In genomic region chr7:113408712-113409111, GRCm38 (mm10) we compare ENCODE assay signal across 22 mouse cellular contexts. TPM values are rescaled to one million over a fixed set of nuclear protein-coding genes. Genes with fewer than 3 reads are reported as not detected.
DNase-seq lines count a peak whose midpoint lies in the region; ATAC-seq and TF ChIP-seq lines count a peak whose summit lies in the region.
"Had no signal": no experiment of that assay in that cellular context is flagged by ENCODE, and none has a peak within 500 bp of the region (broad histone marks: within the 10 kb centered on the region; RNA-seq: fewer than 3 reads in every experiment).

No protein-coding gene starts in this region.

- no peaks in the 10 kb centered on the region for H3K27me3 ChIP-seq in kidney, postnatal 0 days (ENCODE audit: insufficient read depth, low read length)
- no peaks in the 10 kb centered on the region for H3K27me3 ChIP-seq in kidney, embryonic 15.5 days
- H3K27me3 ChIP-seq in CH12.LX (replicated peaks) = no peaks in the 10 kb centered on the region
- H3K27me3 ChIP-seq in forebrain, embryonic 13.5 days = no peaks in the 10 kb centered on the region
- H3K27me3 ChIP-seq: embryonic facial prominence, embryonic 15.5 days; forebrain, embryonic 12.5 days; heart, embryonic 13.5 days; limb, embryonic 12.5 days; neural tube, embryonic 13.5 days had no signal

- no peaks in the 10 kb centered on the region for H3K36me3 ChIP-seq in kidney, postnatal 0 days (ENCODE audit: insufficient read depth, low read length)
- H3K36me3 ChIP-seq in kidney, embryonic 15.5 days = no peaks in the 10 kb centered on the region
- no peaks in the 10 kb centered on the region for H3K36me3 ChIP-seq in CH12.LX (replicated peaks in 1 of 2; ENCODE audit: control insufficient read depth in 1 of 2, insufficient read depth in 1 of 2, low read length in 1 of 2)
- H3K36me3 ChIP-seq in forebrain, embryonic 13.5 days (ENCODE audit: poor library complexity, severe bottlenecking) = no peaks in the 10 kb centered on the region
- H3K36me3 ChIP-seq: embryonic facial prominence, embryonic 15.5 days; forebrain, embryonic 12.5 days; heart, embryonic 13.5 days; limb, embryonic 12.5 days; midbrain, embryonic 10.5 days; neural tube, embryonic 13.5 days had no signal

- WGBS in kidney, postnatal 0 days = 66% methylated on average over 5 of the region's 5 CpGs
- WGBS in kidney, embryonic 15.5 days = 60% methylated on average over 5 of the region's 5 CpGs
- WGBS in forebrain, embryonic 13.5 days = 56% methylated on average over 5 of the region's 5 CpGs

- TF ChIP-seq EP300 in CH12.LX (IDR thresholded peaks at IDR 0.05; ENCODE audit: low read length) = no peak

- TF ChIP-seq CTCF in kidney, postnatal 0 days (IDR thresholded peaks at IDR 0.05; ENCODE audit: low read depth) = peak; percentile 37; the same call in 1 of the 2 replicates
- TF ChIP-seq CTCF in CH12.LX (conservative IDR thresholded peaks at IDR 0.05 in 1 of 2, IDR thresholded peaks at IDR 0.05 in 1 of 2; ENCODE audit: low read depth in 2 of 2, low read length in 2 of 2) = peak; percentile 10 to 50; a peak in 2 of 4 replicates
- TF ChIP-seq CTCF in bone marrow macrophage, adult 2 months (IDR thresholded peaks at IDR 0.05; ENCODE audit: low read depth, low read length) = 0 out of 2 replicates have a peak, but pooled peaks have one; percentile 19

- no peak; the same call in none of the 2 replicates for TF ChIP-seq RAD21 in CH12.LX (IDR thresholded peaks at IDR 0.05; ENCODE audit: low read depth, low read length)

- H3K9me3 ChIP-seq in kidney, postnatal 0 days (replicated peaks; ENCODE audit: low read length) = no peaks in the 10 kb centered on the region
- no peaks in the 10 kb centered on the region for H3K9me3 ChIP-seq in kidney, embryonic 15.5 days (replicated peaks)
- no peaks in the 10 kb centered on the region for H3K9me3 ChIP-seq in CH12.LX (replicated peaks; ENCODE audit: low read length)
- no peaks in the 10 kb centered on the region for H3K9me3 ChIP-seq in forebrain, embryonic 13.5 days (replicated peaks)
- H3K9me3 ChIP-seq: embryonic facial prominence, embryonic 15.5 days; forebrain, embryonic 12.5 days; heart, embryonic 13.5 days; limb, embryonic 12.5 days; midbrain, embryonic 10.5 days; neural tube, embryonic 13.5 days had no signal

- no peak for DNase-seq in kidney, postnatal 0 days (ENCODE audit: low spot score)
- DNase-seq in CH12.LX (ENCODE audit: extremely low read depth) (peak; percentile 6), ES-CJ7 (ENCODE audit: low read depth, low spot score) (peak; percentile 29)
- DNase-seq in right cerebral cortex, postnatal 10 days (ENCODE audit: low spot score in 2 of 2) = no peak
- no peak for DNase-seq in left cerebral cortex, adult 11 months (ENCODE audit: low spot score)
- DNase-seq: cerebellum, adult 2 months; heart, postnatal 4 days; thymus, postnatal 36 days had no signal

- in situ Hi-C loops in CH12.LX (cut with MboI; ENCODE audit: low pct_ligation_motif_present, low pct_unique_long_range_greater_than_20kb, low sequenced_read_pairs) = no loop called here

- H3K4me3 ChIP-seq in kidney, postnatal 0 days (replicated peaks; ENCODE audit: low read depth, low read length) = no peak overlapping the region
- H3K4me3 ChIP-seq in kidney, embryonic 15.5 days (replicated peaks) = no peak overlapping the region
- no peak overlapping the region for H3K4me3 ChIP-seq in CH12.LX (replicated peaks in 1 of 3; ENCODE audit: low read depth in 2 of 3, low read length in 2 of 3, poor library complexity in 1 of 3)
- H3K4me3 ChIP-seq in bone marrow macrophage, adult 2 months (ENCODE audit: insufficient read depth, low read length) = no peak overlapping the region
- no peak overlapping the region for H3K4me3 ChIP-seq in forebrain, embryonic 13.5 days
- H3K4me3 ChIP-seq: embryonic facial prominence, embryonic 15.5 days; forebrain, embryonic 12.5 days; heart, embryonic 13.5 days; limb, embryonic 12.5 days; midbrain, embryonic 10.5 days; neural tube, embryonic 13.5 days had no signal

- no peak for ATAC-seq in kidney, postnatal 0 days (replicated peaks; ENCODE audit: low FRiP score, low read depth)
- ATAC-seq in kidney, embryonic 15.5 days (replicated peaks; ENCODE audit: low FRiP score) = no peak
- no peak for ATAC-seq in forebrain, embryonic 13.5 days
- ATAC-seq: CD4-positive, CD25-positive, alpha-beta regulatory T cell, adult 4 months had no signal

- no peak overlapping the region for H3K9ac ChIP-seq in kidney, postnatal 0 days (ENCODE audit: low read depth, low read length)
- H3K9ac ChIP-seq in kidney, embryonic 15.5 days = no peak overlapping the region
- H3K9ac ChIP-seq in CH12.LX (ENCODE audit: insufficient read depth, low read depth) = no peak overlapping the region
- no peak overlapping the region for H3K9ac ChIP-seq in forebrain, embryonic 13.5 days
- H3K9ac ChIP-seq: embryonic facial prominence, embryonic 15.5 days; forebrain, embryonic 12.5 days; heart, embryonic 13.5 days; limb, embryonic 12.5 days; neural tube, embryonic 13.5 days had no signal

- H3K79me2 ChIP-seq in CH12.LX (replicated peaks; ENCODE audit: control insufficient read depth, extremely low read depth, insufficient read depth, poor library complexity, severe bottlenecking) = no peaks in the 10 kb centered on the region

- no peak for TF ChIP-seq POLR2A in CH12.LX (IDR thresholded peaks at IDR 0.05; ENCODE audit: low read depth, low read length)
- TF ChIP-seq POLR2A in bone marrow macrophage, adult 2 months (IDR thresholded peaks at IDR 0.05; ENCODE audit: borderline replicate concordance, low read depth, low read length) = no peak

- no peak overlapping the region for H3K27ac ChIP-seq in kidney, postnatal 0 days
- no peak overlapping the region for H3K27ac ChIP-seq in kidney, embryonic 15.5 days
- H3K27ac ChIP-seq in CH12.LX (ENCODE audit: insufficient read depth, low read depth) = no peak overlapping the region
- no peak overlapping the region for H3K27ac ChIP-seq in bone marrow macrophage, adult 2 months (ENCODE audit: insufficient read depth, low read depth, low read length)
- no peak overlapping the region for H3K27ac ChIP-seq in forebrain, embryonic 13.5 days
- H3K27ac ChIP-seq: embryonic facial prominence, embryonic 15.5 days; forebrain, embryonic 12.5 days; heart, embryonic 13.5 days; limb, embryonic 12.5 days; midbrain, embryonic 10.5 days; neural tube, embryonic 13.5 days had no signal

- H3K4me2 ChIP-seq in kidney, postnatal 0 days (ENCODE audit: low read length) = no peak overlapping the region
- no peak overlapping the region for H3K4me2 ChIP-seq in kidney, embryonic 15.5 days
- no peak overlapping the region for H3K4me2 ChIP-seq in CH12.LX (ENCODE audit: insufficient read depth, low read depth, poor library complexity, severe bottlenecking)
- H3K4me2 ChIP-seq in forebrain, embryonic 13.5 days = no peak overlapping the region
- H3K4me2 ChIP-seq: embryonic facial prominence, embryonic 15.5 days; forebrain, embryonic 12.5 days; heart, embryonic 13.5 days; limb, embryonic 12.5 days; neural tube, embryonic 13.5 days had no signal

- H3K4me1 ChIP-seq in kidney, postnatal 0 days (replicated peaks; ENCODE audit: insufficient read depth, low read length) = no peaks in the 10 kb centered on the region
- no peaks in the 10 kb centered on the region for H3K4me1 ChIP-seq in kidney, embryonic 15.5 days
- H3K4me1 ChIP-seq in CH12.LX (ENCODE audit: control insufficient read depth in 1 of 2, insufficient read depth in 2 of 2) = peaks cover 0 to 2% of the 10 kb centered on the region in 2 experiments; a peak in 1 of 4 replicates
- H3K4me1 ChIP-seq in bone marrow macrophage, adult 2 months (ENCODE audit: control insufficient read depth, insufficient read depth, low read length) = no peaks in the 10 kb centered on the region
- no peaks in the 10 kb centered on the region for H3K4me1 ChIP-seq in forebrain, embryonic 13.5 days
- H3K4me1 ChIP-seq: embryonic facial prominence, embryonic 15.5 days; forebrain, embryonic 12.5 days; heart, embryonic 13.5 days; limb, embryonic 12.5 days; midbrain, embryonic 10.5 days; neural tube, embryonic 13.5 days had no signal

- dilution Hi-C loops in CH12.LX (cut with MboI; ENCODE audit: extremely low pct_ligation_motif_present, extremely low pct_unique_long_range_greater_than_20kb, low sequenced_read_pairs) = no loop called here

TF ChIP-seq in CH12.LX, 34 proteins besides CTCF, POLR2A, EP300 and RAD21:
- TF ChIP-seq SMC3 (IDR thresholded peaks at IDR 0.05; ENCODE audit: low read depth, low read length) (peak; percentile 43), ETS1 (conservative IDR thresholded peaks at IDR 0.05; ENCODE audit: low read depth, low read length) (no peak)

RNA-seq across cellular contexts. Expression of gene Pth, which starts 20.3 kb away (rescaled TPM):
- not detected in 2 replicates for polyA plus RNA-seq in kidney, postnatal 0 days (2015; fragmentation: Nextera tagmentation; extraction: Ambion mirVana)
- not detected in 2 replicates for polyA plus RNA-seq in kidney, embryonic 15.5 days (2015; fragmentation: Nextera tagmentation; extraction: Ambion mirVana)
- total RNA-seq in CH12.LX (2012; rRNA removed) (not detected in 2 replicates), CH12.LX (2014; rRNA removed) (not detected in 2 replicates)
- polyA plus RNA-seq in CH12.LX (2012; ENCODE audit: insufficient read length, low read depth) = not detected in 2 replicates
- polyA plus RNA-seq in bone marrow macrophage, adult 2 months (2012; ENCODE audit: insufficient read depth, insufficient read length, missing spikeins) = not detected in 2 replicates
- not detected in 2 replicates for polyA plus RNA-seq in forebrain, embryonic 13.5 days (2015; fragmentation: Nextera tagmentation; extraction: Ambion mirVana)
- total RNA-seq: gastrocnemius, postnatal 4 days; heart, postnatal 4 days; layer of hippocampus, postnatal 25 days; monocyte, adult 5-6 weeks had no signal
- polyA plus RNA-seq: CD4-positive, CD25-positive, alpha-beta regulatory T cell, adult 4 months; cerebellum, adult 2 months; forebrain, embryonic 12.5 days; limb, embryonic 12.5 days; midbrain, embryonic 10.5 days; neural tube, embryonic 13.5 days; stomach, embryonic 16.5 days had no signal

RNA-seq across cellular contexts. Expression of gene Btbd10, which starts 39.5 kb away (rescaled TPM):
- polyA plus RNA-seq in kidney, postnatal 0 days (2015; fragmentation: Nextera tagmentation; extraction: Ambion mirVana) = 20.2 and 20.4 TPM in 2 replicates
- polyA plus RNA-seq in kidney, embryonic 15.5 days (2015; fragmentation: Nextera tagmentation; extraction: Ambion mirVana) = 21.9 and 22.2 TPM in 2 replicates
- 17.0 and 19.3 TPM in 2 replicates for total RNA-seq in CH12.LX (2012; rRNA removed)
- 23.9 and 27.9 TPM in 2 replicates for total RNA-seq in CH12.LX (2014; rRNA removed)
- 13.6 and 14.0 TPM in 2 replicates for polyA plus RNA-seq in CH12.LX (2012; ENCODE audit: insufficient read length, low read depth)
- polyA plus RNA-seq in bone marrow macrophage, adult 2 months (2012; ENCODE audit: insufficient read depth, insufficient read length, missing spikeins) = 11.9 and 12.3 TPM in 2 replicates
- polyA plus RNA-seq in forebrain, embryonic 13.5 days (2015; fragmentation: Nextera tagmentation; extraction: Ambion mirVana) = 49.6 and 51.9 TPM in 2 replicates

Comparison
In these comparisons a context has a peak if more than half of its experiments do, and no peak if none do; other contexts are left out.
1. DNase-seq: peak in CH12.LX (single experiment) and ES-CJ7 (single experiment); none in kidney, postnatal 0 days (single experiment), right cerebral cortex, postnatal 10 days (0 of 2) and left cerebral cortex, adult 11 months (single experiment).
2. Peak in every context shown above with its lines, with median percentiles within 50 percentile points of each other: CTCF ChIP-seq.